Mouse (Mus musculus): ENCODE measurements at regions not wholly inside any gene's neighbourhood (a gene's known extent, or its start where the extent isn't known, plus 50 kb on each side); places are given as distances from the start of the nearest gene placed in this dataset.
A peak's percentile ranks its signal among the peaks of the same experiment; 100 is the strongest.

- TF ChIP-seq POLR2A (IDR thresholded peaks at IDR 0.05; ENCODE audit: low read depth, low read length): no peak
- TF ChIP-seq CTCF (IDR thresholded peaks at IDR 0.05; ENCODE audit: borderline replicate concordance, insufficient read depth, low read length): no peak
- peak overlapping the region; percentile 80 for H3K27ac ChIP-seq (ENCODE audit: insufficient read depth, low read length)
- H3K4me3 ChIP-seq (ENCODE audit: insufficient read depth, low read length): no peak overlapping the region
- H3K4me1 ChIP-seq (ENCODE audit: control insufficient read depth, insufficient read depth, low read length): peaks cover 2% of the 10 kb centered on the region; the same call in 1 of the 2 replicates
These were observed 123.0 kb downstream of the Kctd12 start for GRCm38 (mm10) chr14:102859361-102859871.

GRCm38 (mm10) chr14:102855264-102855840, 127.1 kb downstream of the Kctd12 start:
- Histone ChIP-seq H3K4me3 (ENCODE audit: insufficient read depth, low read length) (no peak overlapping the region), H3K27ac (ENCODE audit: insufficient read depth, low read length) (no peak overlapping the region), H3K4me1 (ENCODE audit: control insufficient read depth, insufficient read depth, low read length) (peaks cover 2% of the 10 kb centered on the region; the same call in 1 of the 2 replicates)
- TF ChIP-seq CTCF (IDR thresholded peaks at IDR 0.05; ENCODE audit: borderline replicate concordance, insufficient read depth, low read length) (no peak), POLR2A (IDR thresholded peaks at IDR 0.05; ENCODE audit: low read depth, low read length) (no peak)

- Histone ChIP-seq H3K4me1 (ENCODE audit: control insufficient read depth, insufficient read depth, low read length) (no peaks in the 10 kb centered on the region), H3K27ac (ENCODE audit: insufficient read depth, low read length) (no peak overlapping the region), H3K4me3 (ENCODE audit: insufficient read depth, low read length) (no peak overlapping the region)
- no peak for TF ChIP-seq CTCF (IDR thresholded peaks at IDR 0.05; ENCODE audit: borderline replicate concordance, insufficient read depth, low read length)
- TF ChIP-seq POLR2A (IDR thresholded peaks at IDR 0.05; ENCODE audit: low read depth, low read length): no peak
These were observed 138.7 kb downstream of the Kctd12 start for GRCm38 (mm10) chr14:102843700-102844099.

GRCm38 (mm10) chr14:102837602-102838001, 144.8 kb downstream of the Kctd12 start:
- Histone ChIP-seq H3K4me3 (ENCODE audit: insufficient read depth, low read length) (no peak overlapping the region), H3K27ac (ENCODE audit: insufficient read depth, low read length) (no peak overlapping the region), H3K4me1 (ENCODE audit: control insufficient read depth, insufficient read depth, low read length) (no peaks in the 10 kb centered on the region)
- no peak for TF ChIP-seq CTCF (IDR thresholded peaks at IDR 0.05; ENCODE audit: borderline replicate concordance, insufficient read depth, low read length)
- TF ChIP-seq POLR2A (IDR thresholded peaks at IDR 0.05; ENCODE audit: low read depth, low read length): no peak

GRCm38 (mm10) chr14:102835118-102835769, 147.2 kb downstream of the Kctd12 start:
- H3K4me1 ChIP-seq (ENCODE audit: control insufficient read depth, insufficient read depth, low read length): no peaks in the 10 kb centered on the region
- no peak overlapping the region for H3K4me3 ChIP-seq (ENCODE audit: insufficient read depth, low read length)
- no peak for TF ChIP-seq POLR2A (IDR thresholded peaks at IDR 0.05; ENCODE audit: low read depth, low read length)
- no peak for TF ChIP-seq CTCF (IDR thresholded peaks at IDR 0.05; ENCODE audit: borderline replicate concordance, insufficient read depth, low read length)
- no peak overlapping the region for H3K27ac ChIP-seq (ENCODE audit: insufficient read depth, low read length)

GRCm38 (mm10) chr14:102828442-102828841, 154.0 kb downstream of the Kctd12 start:
- Histone ChIP-seq H3K27ac (ENCODE audit: insufficient read depth, low read length) (no peak overlapping the region), H3K4me1 (ENCODE audit: control insufficient read depth, insufficient read depth, low read length) (no peaks in the 10 kb centered on the region), H3K4me3 (ENCODE audit: insufficient read depth, low read length) (no peak overlapping the region)
- TF ChIP-seq CTCF (IDR thresholded peaks at IDR 0.05; ENCODE audit: borderline replicate concordance, insufficient read depth, low read length) (no peak), POLR2A (IDR thresholded peaks at IDR 0.05; ENCODE audit: low read depth, low read length) (no peak)

GRCm38 (mm10) chr14:102827756-102828384, 154.6 kb downstream of the Kctd12 start:
- Histone ChIP-seq H3K4me1 (ENCODE audit: control insufficient read depth, insufficient read depth, low read length) (no peaks in the 10 kb centered on the region), H3K27ac (ENCODE audit: insufficient read depth, low read length) (no peak overlapping the region), H3K4me3 (ENCODE audit: insufficient read depth, low read length) (no peak overlapping the region)
- TF ChIP-seq CTCF (IDR thresholded peaks at IDR 0.05; ENCODE audit: borderline replicate concordance, insufficient read depth, low read length): no peak

GRCm38 (mm10) chr14:102825525-102825924, 156.9 kb downstream of the Kctd12 start:
- H3K4me3 ChIP-seq (ENCODE audit: insufficient read depth, low read length): no peak overlapping the region
- no peaks in the 10 kb centered on the region for H3K4me1 ChIP-seq (ENCODE audit: control insufficient read depth, insufficient read depth, low read length)
- H3K27ac ChIP-seq (ENCODE audit: insufficient read depth, low read length): no peak overlapping the region
- no peak for TF ChIP-seq CTCF (IDR thresholded peaks at IDR 0.05; ENCODE audit: borderline replicate concordance, insufficient read depth, low read length)
- TF ChIP-seq POLR2A (IDR thresholded peaks at IDR 0.05; ENCODE audit: low read depth, low read length): no peak

GRCm38 (mm10) chr14:102820663-102821062, 161.8 kb downstream of the Kctd12 start:
- no peaks in the 10 kb centered on the region for H3K4me1 ChIP-seq (ENCODE audit: control insufficient read depth, insufficient read depth, low read length)
- H3K27ac ChIP-seq (ENCODE audit: insufficient read depth, low read length): no peak overlapping the region
- no peak overlapping the region for H3K4me3 ChIP-seq (ENCODE audit: insufficient read depth, low read length)
- TF ChIP-seq CTCF (IDR thresholded peaks at IDR 0.05; ENCODE audit: borderline replicate concordance, insufficient read depth, low read length) (no peak), POLR2A (IDR thresholded peaks at IDR 0.05; ENCODE audit: low read depth, low read length) (no peak)

- TF ChIP-seq POLR2A (IDR thresholded peaks at IDR 0.05; ENCODE audit: low read depth, low read length): no peak
- TF ChIP-seq CTCF (IDR thresholded peaks at IDR 0.05; ENCODE audit: borderline replicate concordance, insufficient read depth, low read length): no peak
- no peak overlapping the region for H3K4me3 ChIP-seq (ENCODE audit: insufficient read depth, low read length)
- no peaks in the 10 kb centered on the region for H3K4me1 ChIP-seq (ENCODE audit: control insufficient read depth, insufficient read depth, low read length)
- H3K27ac ChIP-seq (ENCODE audit: insufficient read depth, low read length): peak overlapping the region; percentile 6; the same call in 1 of the 2 replicates
These were observed 170.8 kb downstream of the Kctd12 start for GRCm38 (mm10) chr14:102811678-102812081.

Measured in embryonic fibroblast, embryonic 13.5 days (primary cell).